Mouse (Mus musculus) stomach, embryonic 14.5 days (tissue): Measurements from ENCODE around the gene Foxl2. TPM values are rescaled to one million over a fixed set of nuclear protein-coding genes. Genes with fewer than 3 reads are reported as not detected.

Source experiments
- ATAC-seq: fragments of 200-750 bp; cut with Nextera tagmentation; 2 replicates; pipeline ENCODE4 v1.8.0; 2017; ENCODE audit warnings: low read depth, moderate TSS enrichment; ENCODE audit not compliant: insufficient number of reproducible peaks, insufficient read depth, low FRiP score
- H3K27ac ChIP-seq: fragments of 300-500 bp; sonication (generic); 2 replicates; pipeline ENCODE4 v1.5.1; 2014; ENCODE audit warnings: mild to moderate bottlenecking, low read length, moderate library complexity, mixed read lengths
- H3K27me3 ChIP-seq: fragments of 300-500 bp; sonication (generic); 2 replicates; pipeline ENCODE4 v1.6.1; 2014; ENCODE audit warnings: low read length, control low read depth, mixed read lengths; ENCODE audit not compliant: control insufficient read depth, insufficient read depth
- H3K36me3 ChIP-seq: fragments of 300-500 bp; sonication (generic); 2 replicates; pipeline ENCODE4 v1.6.1; 2014; ENCODE audit warnings: mild to moderate bottlenecking, control low read depth, low read length, moderate library complexity, mixed read lengths; ENCODE audit not compliant: control insufficient read depth, insufficient read depth
- H3K4me1 ChIP-seq: fragments of 300-500 bp; sonication (generic); 2 replicates; pipeline ENCODE4 v1.6.1; 2014; ENCODE audit warnings: low read length, control low read depth, mixed read lengths; ENCODE audit not compliant: control insufficient read depth, insufficient read depth
- H3K4me2 ChIP-seq: fragments of 300-500 bp; sonication (generic); replicated peaks from 2 replicates; pipeline ENCODE4 v1.6.1; 2014; ENCODE audit warnings: low read depth, low read length, control low read depth
- H3K4me3 ChIP-seq: fragments of 300-500 bp; sonication (generic); 2 replicates; pipeline ENCODE4 v1.5.1; 2014; ENCODE audit warnings: low read depth, low read length, control low read depth
- H3K9ac ChIP-seq: fragments of 300-500 bp; sonication (generic); replicated peaks from 2 replicates; pipeline ENCODE4 v1.6.1; 2014; ENCODE audit warnings: low read depth, mild to moderate bottlenecking, control low read depth, low read length, moderate library complexity, mixed read lengths
- H3K9me3 ChIP-seq: fragments of 300-500 bp; sonication (generic); 2 replicates; pipeline ENCODE4 v1.6.1; 2016; ENCODE audit warnings: low read depth, low read length, control low read depth; ENCODE audit not compliant: control insufficient read depth
- WGBS: fragments of 180-500 bp; shearing (Covaris S2); extraction: QIAGEN DNeasy Blood & Tissue Kit; methylation state at CpG from one replicate; pipeline ENCODE4 v1.1.7; 2014; 5-methylcytosine and 5-hydroxymethylcytosine counted together
- polyA plus RNA-seq: library from polyadenylated mRNA; unstranded; fragments of >200 nt; fragmentation: Nextera tagmentation; extraction: Ambion mirVana; gene quantifications from 2 replicates; pipeline ENCODE4 v1.2.1, GENCODE M21; 2014

Foxl2 gene
- polyA plus RNA-seq: not detected in 2 replicates

GRCm38 (mm10) chr9:98955103-98955715 is at the start of gene Foxl2:
TSS of gene Foxl2 (plus strand) at chr9:98955288.
- Histone ChIP-seq H3K4me3 (peak within 1 kb of the TSS; percentile 35), H3K36me3 (no peaks in the 10 kb centered on the region), H3K9me3 (no peaks in the 10 kb centered on the region), H3K9ac (no peak within 1 kb of the TSS), H3K4me1 (peaks cover 17% of the 10 kb centered on the region), H3K27ac (no peak within 1 kb of the TSS), H3K4me2 (peak within 1 kb of the TSS; percentile 63), H3K27me3 (peaks cover 77% of the 10 kb centered on the region)
- WGBS: under 1% methylated on average over 49 of the region's 58 CpGs
- ATAC-seq: peak; percentile 67; the same call in 1 of the 2 replicates

DNA sequence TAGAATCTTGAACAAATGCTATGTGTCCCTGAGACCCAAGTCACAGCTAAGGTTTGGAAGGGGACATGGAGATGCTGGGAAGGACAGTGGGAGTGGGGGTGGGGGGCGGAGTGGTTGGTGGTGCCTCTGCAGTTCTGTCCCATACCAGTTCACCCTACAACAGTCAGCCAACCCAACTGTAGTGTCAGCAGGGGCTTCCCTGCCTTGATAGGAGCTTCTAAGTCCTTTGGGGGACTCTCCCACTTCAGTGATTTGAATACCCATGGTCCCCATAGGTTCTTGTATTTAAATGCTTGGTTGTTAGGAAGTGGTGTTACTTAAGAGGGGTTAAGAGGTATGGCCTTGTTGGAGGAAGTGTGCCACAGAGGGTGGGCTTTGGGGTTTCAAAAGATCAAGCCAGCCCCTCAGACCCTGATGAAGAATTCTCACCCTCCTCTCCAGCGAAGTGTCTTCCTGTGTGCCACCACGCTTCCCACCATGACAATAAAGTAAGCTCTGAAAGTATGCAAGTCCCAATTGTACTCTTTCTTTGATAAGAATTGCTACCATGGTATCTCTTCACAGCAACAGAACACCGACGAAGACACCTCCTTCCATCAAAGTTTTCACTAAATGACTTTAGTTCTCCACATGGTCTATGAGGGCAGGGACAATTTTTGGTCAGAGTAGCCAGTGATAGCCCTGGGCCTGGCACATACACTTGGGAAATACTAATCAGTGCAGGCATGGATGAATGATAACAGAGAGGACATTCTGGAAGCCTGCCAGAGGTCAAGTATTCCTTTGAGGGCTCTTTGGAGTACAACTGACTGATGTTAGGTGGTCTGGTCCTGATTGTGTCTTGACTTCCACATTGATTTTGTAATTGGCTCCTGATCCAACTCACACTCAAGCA is 34.2 kb upstream of the Foxl2 start:
- no peak overlapping the region for H3K9ac ChIP-seq
- WGBS: 93% methylated on average over 5 of the region's 5 CpGs
- no peaks in the 10 kb centered on the region for H3K27me3 ChIP-seq
- H3K9me3 ChIP-seq: no peaks in the 10 kb centered on the region
- no peaks in the 10 kb centered on the region for H3K4me1 ChIP-seq
- no peaks in the 10 kb centered on the region for H3K36me3 ChIP-seq
- H3K27ac ChIP-seq: no peak overlapping the region
- no peak for ATAC-seq
- H3K4me2 ChIP-seq: no peak overlapping the region
- no peak overlapping the region for H3K4me3 ChIP-seq

DNA sequence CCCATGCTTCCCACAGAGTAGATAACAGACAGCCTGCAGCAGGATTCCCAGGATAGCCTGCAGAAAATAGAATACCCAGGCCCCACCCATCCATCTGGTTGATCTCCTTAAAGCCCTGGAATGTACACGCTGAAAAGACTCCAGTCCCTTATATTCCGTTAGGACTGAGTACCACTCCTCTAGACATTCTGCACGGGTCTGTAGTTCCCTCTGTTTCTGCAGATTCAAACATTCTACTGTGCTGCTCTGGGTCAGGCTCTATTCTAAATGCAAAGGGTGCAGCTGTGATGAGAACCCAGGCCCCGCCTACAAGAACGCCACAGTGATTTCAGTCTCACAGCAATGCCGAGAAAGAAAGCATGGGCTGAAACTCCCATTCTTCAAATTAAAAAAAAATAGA is 32.0 kb upstream of the Foxl2 start:
- Histone ChIP-seq H3K27ac (no peak overlapping the region), H3K4me2 (no peak overlapping the region), H3K36me3 (no peaks in the 10 kb centered on the region), H3K4me3 (no peak overlapping the region), H3K9ac (no peak overlapping the region), H3K9me3 (no peaks in the 10 kb centered on the region), H3K27me3 (no peaks in the 10 kb centered on the region), H3K4me1 (no peaks in the 10 kb centered on the region)
- no peak for ATAC-seq
- WGBS: 26% methylated on average over 6 of the region's 6 CpGs

- H3K27ac ChIP-seq: no peak overlapping the region
- no peak overlapping the region for H3K4me2 ChIP-seq
- H3K4me3 ChIP-seq: no peak overlapping the region
- ATAC-seq: no peak
- no peak overlapping the region for H3K9ac ChIP-seq
- WGBS: 62% methylated on average over 6 of the region's 6 CpGs
- H3K27me3 ChIP-seq: no peaks in the 10 kb centered on the region
- H3K9me3 ChIP-seq: no peaks in the 10 kb centered on the region
- no peaks in the 10 kb centered on the region for H3K4me1 ChIP-seq
- H3K36me3 ChIP-seq: no peaks in the 10 kb centered on the region
Observed at GRCm38 (mm10) chr9:98924183-98924582, 30.9 kb upstream of the Foxl2 start.

DNA sequence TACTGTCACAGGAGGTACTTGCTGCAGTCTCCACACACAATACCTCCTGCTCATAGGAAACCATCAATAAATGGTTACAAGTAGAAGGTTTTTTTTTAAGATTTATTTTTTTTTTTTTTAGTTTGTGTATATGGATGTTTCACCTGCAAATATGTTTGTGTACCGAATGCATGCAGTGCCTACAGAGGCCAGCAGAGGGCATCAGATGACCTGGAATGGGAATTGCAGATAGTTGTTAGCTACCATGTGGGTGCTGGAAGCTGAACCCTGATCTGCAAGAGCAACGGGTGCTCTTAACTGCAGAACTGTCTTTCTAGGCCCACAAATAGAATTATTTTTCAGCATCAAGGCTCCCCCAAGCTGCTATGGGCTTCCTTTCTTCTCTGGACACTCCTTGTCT is 25.6 kb upstream of the Foxl2 start:
- Histone ChIP-seq H3K4me2 (no peak overlapping the region), H3K4me1 (no peaks in the 10 kb centered on the region), H3K36me3 (no peaks in the 10 kb centered on the region), H3K27me3 (no peaks in the 10 kb centered on the region), H3K27ac (no peak overlapping the region), H3K9me3 (no peaks in the 10 kb centered on the region), H3K4me3 (no peak overlapping the region), H3K9ac (no peak overlapping the region)
- 90% methylated on average over 2 of the region's 2 CpGs for WGBS
- ATAC-seq: no peak

GRCm38 (mm10) chr9:98932931-98933330 is 22.2 kb upstream of the Foxl2 start:
- Histone ChIP-seq H3K4me3 (no peak overlapping the region), H3K36me3 (no peaks in the 10 kb centered on the region), H3K9me3 (no peaks in the 10 kb centered on the region), H3K4me1 (no peaks in the 10 kb centered on the region), H3K4me2 (no peak overlapping the region), H3K27me3 (no peaks in the 10 kb centered on the region), H3K27ac (no peak overlapping the region), H3K9ac (no peak overlapping the region)
- no peak for ATAC-seq
- 33% methylated on average over 6 of the region's 6 CpGs for WGBS

DNA sequence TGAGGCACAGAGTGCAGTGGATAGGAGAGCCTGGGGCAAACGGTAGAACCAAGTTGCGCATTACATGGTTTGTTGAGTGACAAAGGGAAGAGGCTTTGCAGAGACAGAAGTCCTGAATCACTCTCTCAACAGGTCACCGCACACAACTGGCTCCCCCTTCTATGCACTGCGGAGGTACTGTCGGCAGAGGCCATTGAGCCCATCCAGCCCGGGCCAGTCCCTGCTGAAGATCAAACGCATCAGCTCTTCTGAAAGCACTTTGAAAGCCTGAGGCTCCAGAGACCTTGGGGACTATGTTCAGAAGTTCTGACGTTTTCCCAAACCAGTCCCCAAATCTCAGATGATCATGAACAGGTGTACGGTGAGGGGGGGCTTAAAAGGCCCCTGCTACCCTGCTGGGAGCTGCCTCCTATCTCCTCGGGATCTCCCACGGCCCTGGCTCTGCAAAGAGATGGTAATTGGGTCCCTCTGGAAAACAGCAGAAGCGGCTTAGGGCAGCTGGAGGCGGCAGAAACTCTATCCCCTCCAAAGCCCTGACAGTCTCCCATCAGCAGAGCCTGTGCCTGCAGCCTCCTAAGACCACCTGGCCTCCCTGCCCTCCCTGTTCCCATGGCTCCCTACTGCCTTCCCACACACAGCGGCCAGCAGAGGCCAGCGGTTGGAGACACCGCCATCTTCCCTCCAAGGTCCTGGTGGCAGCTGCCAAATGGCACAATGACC is 19.7 kb upstream of the Foxl2 start:
- WGBS: 29% methylated on average over 16 of the region's 16 CpGs
- H3K4me1 ChIP-seq: no peaks in the 10 kb centered on the region

GRCm38 (mm10) chr9:98939290-98939689 is 15.8 kb upstream of the Foxl2 start:
- 24% methylated on average over 2 of the region's 2 CpGs for WGBS
- ATAC-seq: no peak
- H3K27me3 ChIP-seq: no peaks in the 10 kb centered on the region

More for the DNA sequence above, 19.7 kb upstream of the Foxl2 start:
- H3K9ac ChIP-seq: no peak overlapping the region
- H3K36me3 ChIP-seq: no peaks in the 10 kb centered on the region
- no peak for ATAC-seq
- no peak overlapping the region for H3K27ac ChIP-seq
- no peaks in the 10 kb centered on the region for H3K9me3 ChIP-seq
- no peak overlapping the region for H3K4me3 ChIP-seq
- H3K4me2 ChIP-seq: no peak overlapping the region
- H3K27me3 ChIP-seq: no peaks in the 10 kb centered on the region

More at GRCm38 (mm10) chr9:98939290-98939689, 15.8 kb upstream of the Foxl2 start:
- H3K4me3 ChIP-seq: no peak overlapping the region
- H3K4me2 ChIP-seq: no peak overlapping the region
- H3K9me3 ChIP-seq: no peaks in the 10 kb centered on the region
- no peaks in the 10 kb centered on the region for H3K4me1 ChIP-seq
- H3K27ac ChIP-seq: no peak overlapping the region
- H3K9ac ChIP-seq: no peak overlapping the region
- no peaks in the 10 kb centered on the region for H3K36me3 ChIP-seq
